Mouse (Mus musculus) heart, embryonic 12.5 days (tissue): Measurements from ENCODE around the gene 6430628N08Rik. TPM values are rescaled to one million over a fixed set of nuclear protein-coding genes. Genes with fewer than 3 reads are reported as not detected.
A peak's percentile ranks its signal among the peaks of the same experiment; 100 is the strongest.

Experiments used
- ATAC-seq: fragments of 200-750 bp; cut with Nextera tagmentation; 2 replicates; pipeline ENCODE4 v1.8.0; 2017; ENCODE audit warnings: moderate TSS enrichment, moderate library complexity; ENCODE audit not compliant: insufficient number of reproducible peaks, low FRiP score
- H3K27ac ChIP-seq: fragments of 300-500 bp; sonication (generic); 2 replicates; pipeline ENCODE4 v1.5.1; 2016; ENCODE audit warnings: mild to moderate bottlenecking, moderate library complexity; ENCODE audit not compliant: poor library complexity, severe bottlenecking
- H3K27me3 ChIP-seq: fragments of 300-500 bp; sonication (generic); replicated peaks from 2 replicates; pipeline ENCODE4 v1.6.1; 2016; ENCODE audit warnings: mild to moderate bottlenecking, moderate library complexity
- H3K36me3 ChIP-seq: fragments of 300-500 bp; sonication (generic); 2 replicates; pipeline ENCODE4 v1.6.1; 2016; ENCODE audit warnings: mild to moderate bottlenecking, moderate library complexity
- H3K4me1 ChIP-seq: fragments of 300-500 bp; sonication (generic); replicated peaks from 2 replicates; pipeline ENCODE4 v1.6.1; 2016; ENCODE audit warnings: mild to moderate bottlenecking
- H3K4me2 ChIP-seq: fragments of 300-500 bp; sonication (generic); 2 replicates; pipeline ENCODE4 v1.6.1; 2016; ENCODE audit warnings: mild to moderate bottlenecking, moderate library complexity
- H3K4me3 ChIP-seq: fragments of 300-500 bp; sonication (generic); 2 replicates; pipeline ENCODE4 v1.5.1; 2016; ENCODE audit warnings: mild to moderate bottlenecking
- H3K9ac ChIP-seq: fragments of 300-500 bp; sonication (generic); 2 replicates; pipeline ENCODE4 v1.6.1; 2016; ENCODE audit warnings: mild to moderate bottlenecking, moderate library complexity
- H3K9me3 ChIP-seq: fragments of 300-500 bp; sonication (generic); replicated peaks from 2 replicates; pipeline ENCODE4 v1.6.1; 2016; ENCODE audit warnings: mild to moderate bottlenecking, moderate library complexity
- WGBS: fragments of 180-500 bp; shearing (Covaris S2); methylation state at CpG from one replicate; pipeline ENCODE4 v1.1.7; 2016; 5-methylcytosine and 5-hydroxymethylcytosine counted together
- polyA plus RNA-seq: library from polyadenylated mRNA; unstranded; fragments of >200 nt; fragmentation: Nextera tagmentation; extraction: Ambion mirVana; gene quantifications from 2 replicates; pipeline ENCODE4 v1.2.1, GENCODE M21; 2016

The 6430628N08Rik gene
- polyA plus RNA-seq, 1 experiment from 2014 or later = not detected

GRCm38 (mm10) chr4:115911586-115911985, 21.1 kb downstream of the 6430628N08Rik start:
- ATAC-seq = no peak
- Histone ChIP-seq H3K27ac (no peak overlapping the region), H3K27me3 (peaks cover 77% of the 10 kb centered on the region), H3K4me1 (0 out of 2 replicates have a peak, but pooled peaks cover 2% of the 10 kb centered on the region), H3K4me3 (no peak overlapping the region), H3K9me3 (no peaks in the 10 kb centered on the region), H3K36me3 (no peaks in the 10 kb centered on the region), H3K4me2 (no peak overlapping the region), H3K9ac (no peak overlapping the region)
- WGBS = 8% methylated on average over 4 of the region's 4 CpGs

- WGBS = 78% methylated on average over 16 of the region's 16 CpGs
- Histone ChIP-seq H3K27ac (no peak overlapping the region), H3K27me3 (peaks cover 88% of the 10 kb centered on the region)
Observed at GRCm38 (mm10) chr4:115919911-115920310, 29.4 kb downstream of the 6430628N08Rik start.

GRCm38 (mm10) chr4:115922688-115923087, 32.2 kb downstream of the 6430628N08Rik start:
- H3K4me2 ChIP-seq = no peak overlapping the region
- no peaks in the 10 kb centered on the region for H3K9me3 ChIP-seq
- no peak for ATAC-seq
- H3K4me1 ChIP-seq = no peaks in the 10 kb centered on the region
- no peak overlapping the region for H3K27ac ChIP-seq
- peaks cover 91% of the 10 kb centered on the region for H3K27me3 ChIP-seq
- WGBS = 72% methylated on average over 5 of the region's 5 CpGs
- no peak overlapping the region for H3K4me3 ChIP-seq
- no peak overlapping the region for H3K9ac ChIP-seq
- no peaks in the 10 kb centered on the region for H3K36me3 ChIP-seq

More at GRCm38 (mm10) chr4:115919911-115920310, 29.4 kb downstream of the 6430628N08Rik start:
- H3K9me3 ChIP-seq = no peaks in the 10 kb centered on the region
- H3K9ac ChIP-seq = no peak overlapping the region
- no peaks in the 10 kb centered on the region for H3K4me1 ChIP-seq
- H3K36me3 ChIP-seq = no peaks in the 10 kb centered on the region
- no peak overlapping the region for H3K4me2 ChIP-seq
- ATAC-seq = no peak
- no peak overlapping the region for H3K4me3 ChIP-seq

GRCm38 (mm10) chr4:115923262-115923880, 32.9 kb downstream of the 6430628N08Rik start:
- 64% methylated on average over 16 of the region's 16 CpGs for WGBS
- no peak overlapping the region for H3K4me3 ChIP-seq
- no peak for ATAC-seq
- no peak overlapping the region for H3K27ac ChIP-seq
- no peak overlapping the region for H3K9ac ChIP-seq
- peaks cover 91% of the 10 kb centered on the region for H3K27me3 ChIP-seq
- H3K4me2 ChIP-seq = no peak overlapping the region
- no peaks in the 10 kb centered on the region for H3K36me3 ChIP-seq
- H3K9me3 ChIP-seq = no peaks in the 10 kb centered on the region
- H3K4me1 ChIP-seq = no peaks in the 10 kb centered on the region

DNA sequence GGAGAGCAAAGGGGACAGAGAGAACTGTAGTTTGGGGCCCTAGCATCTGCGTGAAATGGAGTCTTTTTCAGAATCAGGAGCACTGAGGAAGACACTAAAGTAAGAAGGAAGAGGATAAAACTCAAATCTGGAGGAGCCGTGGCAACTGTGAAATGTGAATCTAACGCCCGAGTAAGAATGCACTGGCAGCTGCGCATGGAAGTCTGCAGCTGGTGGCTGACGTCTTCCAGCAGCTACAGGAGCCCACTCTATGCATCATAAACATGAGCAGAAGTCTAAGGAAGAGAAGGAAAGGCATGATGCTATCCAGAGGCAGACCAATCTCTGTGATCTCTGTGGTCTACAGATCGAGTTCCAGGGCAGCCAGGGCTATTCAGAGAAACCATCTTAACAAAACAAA, 37.2 kb downstream of the 6430628N08Rik start:
- Histone ChIP-seq H3K9me3 (no peaks in the 10 kb centered on the region), H3K36me3 (no peaks in the 10 kb centered on the region), H3K27ac (no peak overlapping the region), H3K27me3 (peaks cover 95% of the 10 kb centered on the region), H3K4me3 (no peak overlapping the region), H3K4me1 (no peaks in the 10 kb centered on the region), H3K9ac (no peak overlapping the region), H3K4me2 (no peak overlapping the region)
- no peak for ATAC-seq
- 47% methylated on average over 7 of the region's 7 CpGs for WGBS

- Histone ChIP-seq H3K27ac (no peak overlapping the region), H3K9me3 (no peaks in the 10 kb centered on the region), H3K9ac (no peak overlapping the region), H3K4me2 (no peak overlapping the region), H3K36me3 (no peaks in the 10 kb centered on the region), H3K4me1 (peaks cover 9% of the 10 kb centered on the region; the same call in 1 of the 2 replicates), H3K27me3 (peaks cover 99% of the 10 kb centered on the region), H3K4me3 (no peak overlapping the region)
- no peak for ATAC-seq
- 49% methylated on average over 13 of the region's 13 CpGs for WGBS
Observed at GRCm38 (mm10) chr4:115931556-115932088, 41.2 kb downstream of the 6430628N08Rik start.

DNA sequence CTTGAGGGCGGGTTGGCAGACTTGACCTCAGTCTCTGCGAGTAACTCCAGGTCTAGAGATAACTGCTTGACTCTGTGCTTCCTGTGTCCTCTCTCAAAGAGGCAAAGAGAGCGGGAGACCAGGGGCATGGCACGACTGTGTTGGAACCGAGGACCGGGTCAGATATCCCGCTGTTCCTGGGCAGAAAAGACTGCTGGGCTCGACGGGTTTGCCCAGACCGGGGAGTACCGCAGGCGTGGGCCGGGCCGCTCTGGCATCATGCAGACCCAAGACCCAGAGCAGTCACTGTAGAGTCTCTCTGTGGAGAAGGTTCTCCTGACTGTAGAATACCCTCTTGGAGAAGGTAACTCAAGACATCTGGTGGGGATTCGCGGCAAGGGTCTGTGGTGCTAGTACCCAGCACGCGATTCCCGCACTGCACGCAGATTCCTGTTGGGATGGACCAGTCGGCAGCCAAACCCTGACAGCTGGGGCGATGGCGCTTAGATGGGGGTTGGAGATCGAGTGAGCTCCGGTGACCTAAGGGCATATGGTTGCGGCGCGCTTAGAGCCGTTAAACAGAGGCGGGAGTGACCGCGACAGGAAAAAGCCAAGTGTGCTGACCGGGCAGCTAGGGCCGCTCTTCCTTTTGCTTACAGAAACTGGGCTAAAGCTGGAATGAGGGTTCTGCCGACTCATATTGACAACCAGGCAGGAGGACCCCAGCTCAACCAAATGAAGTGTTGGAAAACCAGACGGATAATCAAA, 45.5 kb downstream of the 6430628N08Rik start:
- Histone ChIP-seq H3K27ac (no peak overlapping the region), H3K4me1 (peaks cover 24% of the 10 kb centered on the region; the same call in 1 of the 2 replicates), H3K9ac (no peak overlapping the region), H3K27me3 (peaks cover 98% of the 10 kb centered on the region), H3K36me3 (no peaks in the 10 kb centered on the region), H3K9me3 (no peaks in the 10 kb centered on the region), H3K4me2 (peak overlapping the region; percentile 44), H3K4me3 (peak overlapping the region; percentile 14)
- ATAC-seq = no peak
- WGBS = under 1% methylated on average over 36 of the region's 36 CpGs

- Histone ChIP-seq H3K27ac (no peak overlapping the region), H3K4me2 (peak overlapping the region; percentile 44), H3K9ac (no peak overlapping the region), H3K4me1 (peaks cover 24% of the 10 kb centered on the region; the same call in 1 of the 2 replicates), H3K36me3 (no peaks in the 10 kb centered on the region), H3K9me3 (no peaks in the 10 kb centered on the region), H3K4me3 (peak overlapping the region; percentile 14), H3K27me3 (peaks cover 98% of the 10 kb centered on the region)
- no peak for ATAC-seq
- 1% methylated on average over 20 of the region's 20 CpGs for WGBS
Observed at GRCm38 (mm10) chr4:115936646-115937045, 46.2 kb downstream of the 6430628N08Rik start.

DNA sequence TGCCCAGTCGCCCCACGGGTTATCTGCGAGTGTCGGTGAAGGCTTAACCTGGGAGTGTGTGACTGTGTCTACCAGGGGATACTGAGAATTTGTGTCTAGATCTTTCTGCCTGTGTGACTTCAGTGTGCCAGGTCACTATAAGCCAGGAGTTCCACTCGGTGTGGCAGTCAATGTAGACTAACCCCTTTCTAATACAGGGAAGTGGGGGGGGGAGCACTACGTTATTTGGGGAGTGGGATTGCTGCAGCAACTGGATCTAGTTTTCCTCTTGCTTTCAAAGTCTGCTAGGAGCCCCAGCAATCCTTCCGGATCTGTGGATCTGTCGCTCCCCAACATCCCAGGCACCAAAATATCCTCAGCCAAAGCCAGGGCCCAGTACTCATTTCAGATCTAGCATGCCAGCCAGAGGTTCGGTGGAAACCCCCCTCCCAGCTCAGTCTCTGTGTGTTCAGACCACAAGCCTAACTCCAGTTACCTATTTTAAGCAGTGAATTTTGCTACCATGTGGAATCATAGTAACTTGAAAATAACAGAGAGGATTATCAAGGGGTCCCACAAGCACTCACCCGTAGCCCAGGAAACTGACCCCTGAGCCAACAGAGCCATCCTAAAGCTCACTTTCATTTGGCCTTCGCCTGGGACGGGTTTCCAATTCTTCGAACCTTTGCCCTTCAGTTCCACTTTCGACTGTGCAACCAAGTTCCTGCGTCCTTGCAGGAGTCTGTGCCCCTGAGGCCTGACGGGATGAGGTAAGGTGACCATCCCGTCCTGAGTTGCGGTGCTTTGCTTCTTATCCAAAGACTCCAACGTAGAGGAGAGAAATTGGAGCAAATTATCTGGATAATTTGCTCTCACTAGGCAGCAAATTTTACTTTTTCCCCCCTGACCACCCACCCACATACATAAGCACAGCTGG, 46.9 kb downstream of the 6430628N08Rik start:
- Histone ChIP-seq H3K27ac (no peak overlapping the region), H3K36me3 (no peaks in the 10 kb centered on the region), H3K27me3 (peaks cover 98% of the 10 kb centered on the region), H3K4me3 (peak overlapping the region; percentile 14; the same call in 1 of the 2 replicates), H3K4me1 (peaks cover 24% of the 10 kb centered on the region; the same call in 1 of the 2 replicates), H3K4me2 (no peak overlapping the region), H3K9me3 (no peaks in the 10 kb centered on the region), H3K9ac (no peak overlapping the region)
- ATAC-seq = no peak
- 5% methylated on average over 19 of the region's 19 CpGs for WGBS

- Histone ChIP-seq H3K27me3 (peaks cover 98% of the 10 kb centered on the region), H3K36me3 (no peaks in the 10 kb centered on the region), H3K9me3 (no peaks in the 10 kb centered on the region), H3K9ac (no peak overlapping the region), H3K27ac (no peak overlapping the region), H3K4me3 (0 out of 2 replicates have a peak overlapping the region, but pooled peaks have one; percentile 50), H3K4me1 (peaks cover 24% of the 10 kb centered on the region; the same call in 1 of the 2 replicates), H3K4me2 (peak overlapping the region; percentile 78; the same call in 1 of the 2 replicates)
- 3% methylated on average over 37 of the region's 37 CpGs for WGBS
- no peak for ATAC-seq
Observed at GRCm38 (mm10) chr4:115938276-115939160, 48.1 kb downstream of the 6430628N08Rik start.
